In the genomic region with DNA sequence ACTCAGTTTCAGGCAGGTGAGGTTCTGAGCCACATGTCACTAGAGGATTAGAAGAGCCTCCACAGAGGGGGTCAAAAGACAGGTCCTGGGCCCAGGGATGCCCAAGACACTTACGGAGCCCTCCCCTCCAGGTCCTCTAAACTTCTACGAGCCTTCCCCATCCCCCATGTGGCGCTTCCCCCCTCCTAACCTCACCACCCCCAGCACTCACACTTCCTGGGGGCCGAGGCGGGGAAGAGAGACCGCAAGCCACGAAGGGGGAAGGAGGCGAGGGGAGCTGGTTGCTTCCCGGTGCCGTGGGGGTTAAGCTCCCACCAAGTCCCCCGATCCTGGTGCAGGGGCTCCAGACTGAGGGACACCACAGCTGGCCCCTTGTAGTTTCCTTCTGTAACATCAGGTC, we compare ENCODE assay signal across 12 mouse cellular contexts. TPM values are rescaled to one million over a fixed set of nuclear protein-coding genes. Genes with fewer than 3 reads are reported as not detected.
DNase-seq lines count a peak whose midpoint lies in the region; ATAC-seq and TF ChIP-seq lines count a peak whose summit lies in the region.
"Had no signal": no experiment of that assay in that cellular context is flagged by ENCODE, and none has a peak within 500 bp of the region (broad histone marks: within the 10 kb centered on the region; RNA-seq: fewer than 3 reads in every experiment).

No protein-coding gene starts in this region.

- WGBS in forebrain, embryonic 10.5 days = 37% methylated on average over 11 of the region's 11 CpGs
- WGBS in forebrain, embryonic 15.5 days = 46% methylated on average over 11 of the region's 11 CpGs
- 46% methylated on average over 11 of the region's 11 CpGs for WGBS in intestine, embryonic 15.5 days
- 60% methylated on average over 11 of the region's 11 CpGs for WGBS in small intestine, adult 2 months
- 31% methylated on average over 11 of the region's 11 CpGs for WGBS in midbrain, embryonic 13.5 days

- no peak overlapping the region for H3K4me3 ChIP-seq in forebrain, embryonic 10.5 days
- no peak overlapping the region for H3K4me3 ChIP-seq in forebrain, embryonic 15.5 days
- peak overlapping the region; percentile 63 to 71 (median 64) for H3K4me3 ChIP-seq in CH12.LX (replicated peaks in 1 of 3; ENCODE audit: low read depth in 2 of 3, low read length in 2 of 3, poor library complexity in 1 of 3)
- no peak overlapping the region for H3K4me3 ChIP-seq in intestine, embryonic 15.5 days (replicated peaks)
- H3K4me3 ChIP-seq in small intestine, adult 2 months (ENCODE audit: low read depth, low read length) = peak overlapping the region; percentile 65
- no peak overlapping the region for H3K4me3 ChIP-seq in midbrain, embryonic 13.5 days (replicated peaks)
- H3K4me3 ChIP-seq: forebrain, embryonic 12.5 days; heart, embryonic 10.5 days had no signal

- peaks cover 30% of the 10 kb centered on the region for H3K27me3 ChIP-seq in forebrain, embryonic 10.5 days (ENCODE audit: poor library complexity, severe bottlenecking)
- H3K27me3 ChIP-seq in forebrain, embryonic 15.5 days = no peaks in the 10 kb centered on the region
- no peaks in the 10 kb centered on the region for H3K27me3 ChIP-seq in CH12.LX (replicated peaks)
- no peaks in the 10 kb centered on the region for H3K27me3 ChIP-seq in intestine, embryonic 15.5 days (replicated peaks)
- H3K27me3 ChIP-seq in small intestine, adult 2 months (ENCODE audit: control insufficient read depth, insufficient read depth, low read length) = no peaks in the 10 kb centered on the region
- 0 out of 2 replicates have a peak, but pooled peaks cover 3% of the 10 kb centered on the region for H3K27me3 ChIP-seq in midbrain, embryonic 13.5 days

- H3K27ac ChIP-seq in forebrain, embryonic 10.5 days = peak overlapping the region; percentile 69
- H3K27ac ChIP-seq in forebrain, embryonic 15.5 days (replicated peaks) = no peak overlapping the region
- H3K27ac ChIP-seq in CH12.LX (ENCODE audit: insufficient read depth, low read depth) = peak overlapping the region; percentile 99
- H3K27ac ChIP-seq in intestine, embryonic 15.5 days = no peak overlapping the region
- peak overlapping the region; percentile 44 for H3K27ac ChIP-seq in small intestine, adult 2 months (ENCODE audit: insufficient read depth, low read depth, low read length)
- H3K27ac ChIP-seq in midbrain, embryonic 13.5 days = no peak overlapping the region
- H3K27ac ChIP-seq: forebrain, embryonic 12.5 days had no signal

- H3K4me2 ChIP-seq in forebrain, embryonic 15.5 days (replicated peaks) = no peak overlapping the region
- peak overlapping the region; percentile 79 for H3K4me2 ChIP-seq in CH12.LX (ENCODE audit: insufficient read depth, low read depth, poor library complexity, severe bottlenecking)
- peak overlapping the region; percentile 62 for H3K4me2 ChIP-seq in intestine, embryonic 15.5 days (replicated peaks)
- no peak overlapping the region for H3K4me2 ChIP-seq in midbrain, embryonic 13.5 days (replicated peaks)
- H3K4me2 ChIP-seq: forebrain, embryonic 12.5 days had no signal

- peaks cover 57% of the 10 kb centered on the region for H3K79me2 ChIP-seq in CH12.LX (replicated peaks; ENCODE audit: control insufficient read depth, extremely low read depth, insufficient read depth, poor library complexity, severe bottlenecking)

- 0 out of 2 replicates have a peak, but pooled peaks have one; percentile 15 for TF ChIP-seq POLR2A in CH12.LX (IDR thresholded peaks at IDR 0.05; ENCODE audit: low read depth, low read length)
- no peak for TF ChIP-seq POLR2A in small intestine, adult 2 months (IDR thresholded peaks at IDR 0.05; ENCODE audit: low read depth, low read length)

- H3K4me1 ChIP-seq in forebrain, embryonic 10.5 days = peaks cover 59% of the 10 kb centered on the region
- H3K4me1 ChIP-seq in forebrain, embryonic 15.5 days = peaks cover 15% of the 10 kb centered on the region
- H3K4me1 ChIP-seq in CH12.LX (ENCODE audit: control insufficient read depth in 1 of 2, insufficient read depth in 2 of 2) = peaks cover 20 to 95% of the 10 kb centered on the region in 2 experiments
- H3K4me1 ChIP-seq in intestine, embryonic 15.5 days (replicated peaks) = peaks cover 57% of the 10 kb centered on the region
- H3K4me1 ChIP-seq in small intestine, adult 2 months (ENCODE audit: control insufficient read depth, insufficient read depth, insufficient read length, low read length) = peaks cover 53% of the 10 kb centered on the region
- H3K4me1 ChIP-seq in midbrain, embryonic 13.5 days (replicated peaks) = peaks cover 17% of the 10 kb centered on the region

- TF ChIP-seq EP300 in CH12.LX (IDR thresholded peaks at IDR 0.05; ENCODE audit: low read length) = no peak

- TF ChIP-seq RAD21 in CH12.LX (IDR thresholded peaks at IDR 0.05; ENCODE audit: low read depth, low read length) = no peak

- H3K9me3 ChIP-seq in forebrain, embryonic 10.5 days = no peaks in the 10 kb centered on the region
- H3K9me3 ChIP-seq in forebrain, embryonic 15.5 days = no peaks in the 10 kb centered on the region
- H3K9me3 ChIP-seq in CH12.LX (replicated peaks; ENCODE audit: low read length) = no peaks in the 10 kb centered on the region
- H3K9me3 ChIP-seq in intestine, embryonic 15.5 days = no peaks in the 10 kb centered on the region
- no peaks in the 10 kb centered on the region for H3K9me3 ChIP-seq in midbrain, embryonic 13.5 days
- H3K9me3 ChIP-seq: forebrain, embryonic 12.5 days; heart, embryonic 10.5 days had no signal

- ATAC-seq in forebrain, embryonic 15.5 days (replicated peaks) = no peak
- ATAC-seq in intestine, embryonic 15.5 days = no peak
- no peak for ATAC-seq in midbrain, embryonic 13.5 days

- no peak for TF ChIP-seq CTCF in CH12.LX (conservative IDR thresholded peaks at IDR 0.05 in 1 of 2, IDR thresholded peaks at IDR 0.05 in 1 of 2; ENCODE audit: low read depth in 2 of 2, low read length in 2 of 2)
- no peak for TF ChIP-seq CTCF in small intestine, adult 2 months (IDR thresholded peaks at IDR 0.05; ENCODE audit: extremely low read depth, insufficient read length, insufficient replicate concordance, low read depth, low read length)

- in situ Hi-C loops in CH12.LX (cut with MboI; ENCODE audit: low pct_ligation_motif_present, low pct_unique_long_range_greater_than_20kb, low sequenced_read_pairs) = no loop called here

- H3K9ac ChIP-seq in forebrain, embryonic 15.5 days (replicated peaks) = no peak overlapping the region
- H3K9ac ChIP-seq in CH12.LX (ENCODE audit: insufficient read depth, low read depth) = peak overlapping the region; percentile 73
- peak overlapping the region; percentile 27; the same call in 1 of the 2 replicates for H3K9ac ChIP-seq in intestine, embryonic 15.5 days
- no peak overlapping the region for H3K9ac ChIP-seq in midbrain, embryonic 13.5 days (replicated peaks)

- H3K36me3 ChIP-seq in forebrain, embryonic 10.5 days (replicated peaks) = peaks cover 8% of the 10 kb centered on the region
- H3K36me3 ChIP-seq in forebrain, embryonic 15.5 days = no peaks in the 10 kb centered on the region
- H3K36me3 ChIP-seq in CH12.LX (replicated peaks in 1 of 2; ENCODE audit: control insufficient read depth in 1 of 2, insufficient read depth in 1 of 2, low read length in 1 of 2) = peaks cover 25 to 44% of the 10 kb centered on the region in 2 experiments
- H3K36me3 ChIP-seq in intestine, embryonic 15.5 days = no peaks in the 10 kb centered on the region; the same call in 1 of the 2 replicates
- peaks cover 62% of the 10 kb centered on the region for H3K36me3 ChIP-seq in small intestine, adult 2 months (ENCODE audit: control insufficient read depth, insufficient read depth, low read length)
- H3K36me3 ChIP-seq in midbrain, embryonic 13.5 days = no peaks in the 10 kb centered on the region
- H3K36me3 ChIP-seq: forebrain, embryonic 12.5 days had no signal

- no peak for DNase-seq in forebrain, embryonic 10.5 days (ENCODE audit: extremely low spot score, low spot score)
- DNase-seq in CH12.LX (ENCODE audit: extremely low read depth) = no peak
- no peak for DNase-seq in gastrocnemius, postnatal 4 days (ENCODE audit: low spot score in 2 of 2)
- DNase-seq in kidney, adult 8-10 months = no peak
- DNase-seq: right cerebral cortex, postnatal 14 days had no signal

- dilution Hi-C loops in CH12.LX (cut with MboI; ENCODE audit: extremely low pct_ligation_motif_present, extremely low pct_unique_long_range_greater_than_20kb, low sequenced_read_pairs) = no loop called here

RNA-seq across cellular contexts. Expression of a gene that starts 9.1 kb away (rescaled TPM):
- polyA plus RNA-seq in forebrain, embryonic 10.5 days (2016; fragmentation: Nextera tagmentation; extraction: Ambion mirVana) = 0.65 and 0.69 TPM in 2 replicates
- polyA plus RNA-seq in forebrain, embryonic 15.5 days (2015; fragmentation: Nextera tagmentation; extraction: Ambion mirVana) = 0.37 and 0.52 TPM in 2 replicates
- 31.6 and 34.2 TPM in 2 replicates for total RNA-seq in CH12.LX (2012; rRNA removed)
- total RNA-seq in CH12.LX (2014; rRNA removed) = 11.9 and 12.7 TPM in 2 replicates
- polyA plus RNA-seq in CH12.LX (2012; ENCODE audit: insufficient read length, low read depth) = 27.6 and 32.4 TPM in 2 replicates
- polyA plus RNA-seq in intestine, embryonic 15.5 days (2015; fragmentation: Nextera tagmentation; extraction: Ambion mirVana) = 8.9 and 10.4 TPM in 2 replicates
- polyA plus RNA-seq in small intestine, adult 2 months (2012; rRNA removed) = 97.8 and 262 TPM in 2 replicates
- 0.45 and 0.54 TPM in 2 replicates for polyA plus RNA-seq in midbrain, embryonic 13.5 days (2015; fragmentation: Nextera tagmentation; extraction: Ambion mirVana)
- 10 to 100 TPM; 14.1 to 23.9 TPM for total RNA-seq in gastrocnemius, postnatal 4 days (2021)

RNA-seq across cellular contexts. Expression of a gene that starts 17.1 kb away (rescaled TPM):
- polyA plus RNA-seq in forebrain, embryonic 10.5 days (2016; fragmentation: Nextera tagmentation; extraction: Ambion mirVana) = 0.15 and 0.23 TPM in 2 replicates
- polyA plus RNA-seq in forebrain, embryonic 15.5 days (2015; fragmentation: Nextera tagmentation; extraction: Ambion mirVana) = 0.64 and 0.82 TPM in 2 replicates
- total RNA-seq in CH12.LX (2012; rRNA removed) (not detected in 2 replicates), CH12.LX (2014; rRNA removed) (not detected in 2 replicates)
- polyA plus RNA-seq in CH12.LX (2012; ENCODE audit: insufficient read length, low read depth) = not detected in 2 replicates
- not detected in 2 replicates for polyA plus RNA-seq in intestine, embryonic 15.5 days (2015; fragmentation: Nextera tagmentation; extraction: Ambion mirVana)
- polyA plus RNA-seq in small intestine, adult 2 months (2012; rRNA removed) = 0.85 TPM in 1 of 2 replicates, not detected in the other
- 1.5 TPM in 1 of 2 replicates, not detected in the other for polyA plus RNA-seq in midbrain, embryonic 13.5 days (2015; fragmentation: Nextera tagmentation; extraction: Ambion mirVana)
- total RNA-seq in gastrocnemius, postnatal 4 days (2021) = under 1 TPM in 1 of 2 experiments, not detected in 1; 0.83 TPM
- polyA plus RNA-seq: heart, embryonic 10.5 days had no signal

RNA-seq across cellular contexts. Expression of a gene that starts 20.4 kb away (rescaled TPM):
- polyA plus RNA-seq in forebrain, embryonic 10.5 days (2016; fragmentation: Nextera tagmentation; extraction: Ambion mirVana) = 0.23 TPM in 1 of 2 replicates, not detected in the other
- polyA plus RNA-seq in forebrain, embryonic 15.5 days (2015; fragmentation: Nextera tagmentation; extraction: Ambion mirVana) = 0.51 and 0.89 TPM in 2 replicates
- total RNA-seq in CH12.LX (2012; rRNA removed) (0.04 and 0.21 TPM in 2 replicates), CH12.LX (2014; rRNA removed) (not detected in 2 replicates)
- 0.10 and 0.53 TPM in 2 replicates for polyA plus RNA-seq in CH12.LX (2012; ENCODE audit: insufficient read length, low read depth)
- polyA plus RNA-seq in intestine, embryonic 15.5 days (2015; fragmentation: Nextera tagmentation; extraction: Ambion mirVana) = 1.6 and 1.9 TPM in 2 replicates
- 2.0 and 9.1 TPM in 2 replicates for polyA plus RNA-seq in small intestine, adult 2 months (2012; rRNA removed)
- 0.88 and 0.93 TPM in 2 replicates for polyA plus RNA-seq in midbrain, embryonic 13.5 days (2015; fragmentation: Nextera tagmentation; extraction: Ambion mirVana)
- total RNA-seq in gastrocnemius, postnatal 4 days (2021) = under 1 TPM; 0.27 to 0.34 TPM
- polyA plus RNA-seq: cortical plate, adult 2 months had no signal

RNA-seq across cellular contexts. Expression of a gene that starts 23.7 kb away (rescaled TPM):
- polyA plus RNA-seq in forebrain, embryonic 10.5 days (2016; fragmentation: Nextera tagmentation; extraction: Ambion mirVana) = 0.06 and 0.16 TPM in 2 replicates
- 0.11 and 0.13 TPM in 2 replicates for polyA plus RNA-seq in forebrain, embryonic 15.5 days (2015; fragmentation: Nextera tagmentation; extraction: Ambion mirVana)
- total RNA-seq in CH12.LX (2012; rRNA removed) = not detected in 2 replicates
- not detected in 2 replicates for total RNA-seq in CH12.LX (2014; rRNA removed)
- 0.10 and 0.14 TPM in 2 replicates for polyA plus RNA-seq in CH12.LX (2012; ENCODE audit: insufficient read length, low read depth)
- polyA plus RNA-seq in intestine, embryonic 15.5 days (2015; fragmentation: Nextera tagmentation; extraction: Ambion mirVana) = 1.4 and 1.5 TPM in 2 replicates
- 0.93 and 1.2 TPM in 2 replicates for polyA plus RNA-seq in small intestine, adult 2 months (2012; rRNA removed)
- 0.19 and 0.24 TPM in 2 replicates for polyA plus RNA-seq in midbrain, embryonic 13.5 days (2015; fragmentation: Nextera tagmentation; extraction: Ambion mirVana)
- under 1 TPM; 0.12 to 0.16 TPM for total RNA-seq in gastrocnemius, postnatal 4 days (2021)

RNA-seq across cellular contexts. Expression of a gene that starts 26.2 kb away (rescaled TPM):
- 27.0 and 29.8 TPM in 2 replicates for polyA plus RNA-seq in forebrain, embryonic 10.5 days (2016; fragmentation: Nextera tagmentation; extraction: Ambion mirVana)
- polyA plus RNA-seq in forebrain, embryonic 15.5 days (2015; fragmentation: Nextera tagmentation; extraction: Ambion mirVana) = 42.0 and 42.3 TPM in 2 replicates
- 26.9 and 29.0 TPM in 2 replicates for total RNA-seq in CH12.LX (2012; rRNA removed)
- total RNA-seq in CH12.LX (2014; rRNA removed) = 28.7 and 31.1 TPM in 2 replicates
- 25.9 and 26.0 TPM in 2 replicates for polyA plus RNA-seq in CH12.LX (2012; ENCODE audit: insufficient read length, low read depth)
- polyA plus RNA-seq in intestine, embryonic 15.5 days (2015; fragmentation: Nextera tagmentation; extraction: Ambion mirVana) = 32.9 and 33.3 TPM in 2 replicates
- polyA plus RNA-seq in small intestine, adult 2 months (2012; rRNA removed) = 22.1 and 36.1 TPM in 2 replicates
- polyA plus RNA-seq in midbrain, embryonic 13.5 days (2015; fragmentation: Nextera tagmentation; extraction: Ambion mirVana) = 37.2 and 37.8 TPM in 2 replicates
- 10 to 100 TPM; 21.9 to 27.2 TPM for total RNA-seq in gastrocnemius, postnatal 4 days (2021)

Comparison
In these comparisons a context has a peak if more than half of its experiments do, and no peak if none do; other contexts are left out.
1. H3K27ac ChIP-seq: peak in forebrain, embryonic 10.5 days (single experiment), CH12.LX (single experiment) and small intestine, adult 2 months (single experiment); none in forebrain, embryonic 15.5 days (single experiment), intestine, embryonic 15.5 days (single experiment) and midbrain, embryonic 13.5 days (single experiment).
2. H3K4me3 ChIP-seq: peak in CH12.LX (3 of 3) and small intestine, adult 2 months (single experiment); none in forebrain, embryonic 10.5 days (single experiment), forebrain, embryonic 15.5 days (single experiment), intestine, embryonic 15.5 days (single experiment) and midbrain, embryonic 13.5 days (single experiment).
3. H3K4me2 ChIP-seq: peak in CH12.LX (single experiment) and intestine, embryonic 15.5 days (single experiment); none in forebrain, embryonic 15.5 days (single experiment) and midbrain, embryonic 13.5 days (single experiment).
4. H3K9ac ChIP-seq: peak in CH12.LX (single experiment) and intestine, embryonic 15.5 days (single experiment); none in forebrain, embryonic 15.5 days (single experiment) and midbrain, embryonic 13.5 days (single experiment).